Mouse (Mus musculus) midbrain, embryonic 10.5 days (tissue): ENCODE measurements around the gene Zbp1. TPM values are rescaled to one million over a fixed set of nuclear protein-coding genes. Genes with fewer than 3 reads are reported as not detected.

ENCODE experiments used
- polyA plus RNA-seq: library from polyadenylated mRNA; unstranded; fragments of >200 nt; fragmentation: Nextera tagmentation; extraction: Ambion mirVana; gene quantifications from 2 replicates; pipeline ENCODE4 v1.2.1, GENCODE M21; 2016

Zbp1 gene
- polyA plus RNA-seq, 1 experiment from 2014 or later = 0.28 TPM

Other genes with a start within 250 kb of the Zbp1 start
- 0.20 and 0.40 TPM in 2 replicates for gene Spo11, start 241.2 kb downstream of the Zbp1 start, polyA plus RNA-seq
- 155 and 169 TPM in 2 replicates for gene Rae1, start 218.8 kb downstream of the Zbp1 start, polyA plus RNA-seq
- 94.6 and 107 TPM in 2 replicates for gene Rbm38, start 198.4 kb downstream of the Zbp1 start, polyA plus RNA-seq
- 0.07 and 0.11 TPM in 2 replicates for gene Ctcfl, start 99.4 kb downstream of the Zbp1 start, polyA plus RNA-seq
- not detected in 2 replicates for gene Pck1, start 65.9 kb downstream of the Zbp1 start, polyA plus RNA-seq
- 1.2 and 2.0 TPM in 2 replicates for gene Pmepa1, start 57.6 kb upstream of the Zbp1 start, polyA plus RNA-seq